Mouse (Mus musculus) testis, adult 2 months (tissue): ENCODE measurements at regions not wholly inside any gene's neighbourhood (a gene's known extent, or its start where the extent isn't known, plus 50 kb on each side); places are given as distances from the start of the nearest gene placed in this dataset.

Experiments used
- CTCF ChIP-seq: fragments of 200-500 bp; IDR thresholded peaks from 2 replicates; pipeline ENCODE4 v1.5.1; 2012; ENCODE audit warnings: low read depth, mild to moderate bottlenecking, inconsistent platforms, low read length, moderate library complexity; ENCODE audit not compliant: control insufficient read depth, insufficient read depth, insufficient replicate concordance
- POLR2A ChIP-seq: fragments of 200-500 bp; IDR thresholded peaks from 2 replicates; pipeline ENCODE4 v1.6.1; 2012; ENCODE audit warnings: low read depth, mild to moderate bottlenecking, inconsistent platforms, low read length, moderate library complexity; ENCODE audit not compliant: control insufficient read depth

DNA sequence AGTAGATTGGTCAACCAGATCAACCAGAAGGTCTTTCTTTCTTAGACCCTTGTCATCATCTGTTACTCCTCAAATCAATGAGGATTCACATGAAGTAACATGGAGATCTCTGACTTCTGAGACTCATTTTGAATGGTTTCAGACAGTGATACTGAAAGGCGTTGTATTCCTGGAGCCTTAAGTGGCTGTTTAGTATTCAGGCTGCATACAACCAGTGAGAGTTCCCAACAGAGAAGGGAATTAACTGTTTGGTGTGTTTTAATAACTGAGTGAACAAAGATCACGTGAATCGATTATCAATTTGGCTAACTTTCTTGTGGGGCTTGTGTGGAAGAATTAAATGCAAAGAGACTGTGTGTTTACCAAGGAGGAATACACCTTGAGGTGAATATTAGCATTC, 406.4 kb downstream of the Igsf11 start:
- no peak for TF ChIP-seq CTCF
- TF ChIP-seq POLR2A, result no peak
